Mouse (Mus musculus): Measurements from ENCODE around the gene Cope.
A peak's percentile ranks its signal among the peaks of the same experiment; 100 is the strongest.

Gene Cope

GRCm38 (mm10) chr8:70347860-70348420 lies 45.6 kb downstream of the Cope start:
- DNase-seq (ENCODE audit: low read depth), result no peak

- peak; percentile 51 for DNase-seq (ENCODE audit: low read depth)
These were observed 49.0 kb downstream of the Cope start for GRCm38 (mm10) chr8:70351035-70351999.

GRCm38 (mm10) chr8:70352000-70352384 lies 49.7 kb downstream of the Cope start:
- DNase-seq (ENCODE audit: low read depth), result no peak

- DNase-seq (ENCODE audit: low read depth), result peak; percentile 71
These were observed 50.4 kb downstream of the Cope start for GRCm38 (mm10) chr8:70352657-70353151.

GRCm38 (mm10) chr8:70353194-70353817 lies 51.0 kb downstream of the Cope start, which contains the start of gene Upf1:
Gene Upf1 (minus strand): TSS chr8:70353278.
- DNase-seq (ENCODE audit: low read depth), result peak; percentile 100

GRCm38 (mm10) chr8:70354004-70354403 lies 51.7 kb downstream of the Cope start:
- no peak for DNase-seq (ENCODE audit: low read depth)

GRCm38 (mm10) chr8:70356111-70356510 lies 53.8 kb downstream of the Cope start:
- DNase-seq (ENCODE audit: low read depth), result no peak

GRCm38 (mm10) chr8:70359411-70359810 lies 57.1 kb downstream of the Cope start:
- DNase-seq (ENCODE audit: low read depth), result no peak

- peak; percentile 68 for DNase-seq (ENCODE audit: low read depth)
These were observed 58.5 kb downstream of the Cope start for GRCm38 (mm10) chr8:70360769-70361168.

- DNase-seq (ENCODE audit: low read depth), result no peak
These were observed 59.2 kb downstream of the Cope start for GRCm38 (mm10) chr8:70361484-70362032.

All from induced T-regulatory cell, adult 2 months (primary cell).